Mouse (Mus musculus) Patski (cell line): Measurements from ENCODE around the gene Cdh23. TPM values are rescaled to one million over a fixed set of nuclear protein-coding genes. Genes with fewer than 3 reads are reported as not detected.

ENCODE experiments used
- ATAC-seq: fragments of 100-300 bp; one replicate; pipeline ENCODE4 v1.8.0; 2021
- CTCF ChIA-PET: fragments of 350-600 bp; sonication (Branson Sonifier 250); formaldehyde crosslinking; loops from one replicate; lab custom pipeline; 2022; ENCODE audit warnings: inconsistent platforms; lab: Charles Lee
- POLR2A ChIA-PET: fragments of 350-600 bp; sonication (Branson Sonifier 250); formaldehyde crosslinking; loops from one replicate; lab custom pipeline; 2022; ENCODE audit warnings: antibody characterized with exemption, inconsistent platforms; lab: Charles Lee
- DNase-seq: peaks from one replicate; pipeline ENCODE4 v3.0.0-alpha.2; 2011; ENCODE audit warnings: low read depth, low spot score
- H3K27me3 ChIP-seq: fragments of 371-371 bp; one replicate; pipeline ENCODE4 v1.5.1; 2021
- CTCF ChIP-seq: fragments of 100-300 bp; IDR thresholded peaks from one replicate; pipeline ENCODE4 v1.5.1; 2021
- in situ Hi-C: fragments of 300-500 bp; cut with MboI; formaldehyde crosslinking; loops from 3 replicates; pipeline ENCODE4 v1.11.1; 2018; ENCODE audit warnings: low pct_unique_long_range_greater_than_20kb, mixed read lengths
- polyA plus RNA-seq: library from polyadenylated mRNA; unstranded; gene quantifications from one replicate; pipeline ENCODE4 v1.2.3, GENCODE M21; 2021

The Cdh23 gene
- polyA plus RNA-seq, 1 experiment from 2014 or later = 0.19 TPM

DNA sequence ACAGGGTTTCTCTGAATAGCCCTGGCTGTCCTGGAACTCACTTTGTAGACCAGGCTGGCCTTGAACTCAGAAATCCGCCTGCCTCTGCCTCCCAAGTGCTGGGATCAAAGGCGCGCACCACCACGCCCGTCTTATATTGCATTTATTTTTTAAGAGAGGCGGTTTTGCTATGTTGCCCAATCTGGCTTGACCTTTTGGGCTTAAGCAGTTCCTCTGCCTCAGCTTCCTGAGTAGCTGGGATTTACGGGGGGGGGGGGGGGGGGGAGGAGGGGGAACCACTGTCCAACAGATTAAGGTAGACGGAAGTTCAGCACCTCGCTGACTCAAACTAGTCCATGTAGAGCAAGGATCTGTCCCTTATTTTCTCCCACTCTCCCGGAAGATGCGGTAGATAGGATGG, 427.6 kb downstream of the Cdh23 start:
- H3K27me3 ChIP-seq = no peaks in the 10 kb centered on the region
- DNase-seq (no peak), ATAC-seq (no peak)
- ChIA-PET CTCF (interaction anchor here (2.3 kb wide), 1 partner anchor 24 kb away, joined by 5 read pairs; no protein-coding TSS in a partner anchor), POLR2A (interaction anchor here (0.6 kb wide), 1 partner anchor 209 kb away, joined by 4 read pairs; no protein-coding TSS in a partner anchor)
- no peak for TF ChIP-seq CTCF
- in situ Hi-C loops = no loop called here

- CTCF ChIA-PET = no interaction called here
- no peak for TF ChIP-seq CTCF
- POLR2A ChIA-PET = no interaction called here
- in situ Hi-C loops = no loop called here
- ATAC-seq (no peak), DNase-seq (no peak)
- no peaks in the 10 kb centered on the region for H3K27me3 ChIP-seq
Observed at GRCm38 (mm10) chr10:60266842-60267401, 429.4 kb downstream of the Cdh23 start.

DNA sequence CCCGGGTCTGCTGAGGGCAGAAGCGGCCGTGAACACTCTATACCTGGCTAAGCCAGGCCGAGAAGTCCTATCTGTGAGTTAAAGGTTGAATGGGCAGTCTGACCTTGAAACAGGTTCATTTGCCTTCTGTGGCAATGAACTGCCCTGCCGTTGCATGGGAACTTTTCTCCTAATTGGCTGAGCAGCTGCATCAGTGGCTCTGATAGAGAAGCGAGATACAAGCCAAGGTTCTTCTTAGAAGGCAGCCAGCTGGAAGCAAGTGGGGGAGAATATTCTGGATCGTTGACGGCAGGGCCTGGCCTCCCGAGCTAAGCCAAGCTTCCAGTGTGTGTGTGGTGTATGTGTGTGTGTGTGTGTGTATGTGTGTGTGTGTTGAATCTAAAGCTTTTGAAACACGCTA, 431.0 kb downstream of the Cdh23 start:
- CTCF ChIA-PET = no interaction called here
- in situ Hi-C loops = no loop called here
- TF ChIP-seq CTCF = no peak
- ATAC-seq (no peak), DNase-seq (no peak)
- no peaks in the 10 kb centered on the region for H3K27me3 ChIP-seq
- POLR2A ChIA-PET = no interaction called here

DNA sequence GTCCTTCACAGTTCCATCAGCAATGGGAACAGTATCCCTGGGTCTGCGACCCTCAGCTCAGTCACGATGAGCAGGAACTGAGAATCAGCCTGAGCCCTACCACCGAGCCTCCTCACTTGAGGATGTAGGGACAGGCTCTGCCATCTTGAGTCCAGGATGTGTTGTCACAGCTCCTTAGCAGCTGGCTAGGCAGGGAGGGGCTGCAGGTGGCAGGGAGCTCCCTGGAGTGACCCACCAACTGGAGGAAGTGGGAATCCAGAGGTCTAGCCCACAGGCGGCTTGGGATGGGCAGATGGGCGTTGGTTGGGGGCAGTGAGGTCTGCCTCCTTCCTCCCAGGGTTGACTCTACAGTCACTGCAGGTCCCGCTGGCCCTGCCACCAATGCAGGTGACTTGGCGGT, 432.9 kb downstream of the Cdh23 start:
- ChIA-PET POLR2A (interaction anchor here (1.0 kb wide), 1 partner anchor 10 kb away, joined by 3 read pairs; no protein-coding TSS in a partner anchor), CTCF (interaction anchor here (1.2 kb wide), 1 partner anchor 332 kb away, joined by 3 read pairs; no protein-coding TSS in a partner anchor)
- no peak for ATAC-seq
- no peaks in the 10 kb centered on the region for H3K27me3 ChIP-seq
- in situ Hi-C loops = no loop called here
- no peak for TF ChIP-seq CTCF
- no peak for DNase-seq

DNA sequence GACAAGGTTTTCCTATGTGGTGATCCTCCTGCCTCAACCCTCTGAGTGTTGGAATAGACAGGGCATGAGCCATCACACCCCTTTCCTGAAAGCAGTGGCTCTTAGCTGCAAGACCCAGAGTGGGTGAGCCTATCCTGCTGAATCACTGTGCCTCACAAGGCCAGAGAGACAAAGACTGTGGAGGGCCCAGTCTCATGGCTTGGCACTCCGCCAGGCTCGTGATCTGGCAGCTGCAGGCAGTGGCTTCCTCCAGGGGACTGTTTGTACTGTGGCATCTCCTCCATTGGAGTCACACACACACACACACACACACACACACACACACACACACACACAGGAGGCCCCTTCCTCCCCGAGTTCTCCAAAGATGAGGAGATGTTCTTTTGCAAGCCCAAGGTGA, 433.9 kb downstream of the Cdh23 start:
- no peak for ATAC-seq
- CTCF ChIA-PET = interaction anchor here (1.1 kb wide), 1 partner anchor 17 kb away, joined by 4 read pairs; no protein-coding TSS in a partner anchor
- in situ Hi-C loops = no loop called here
- H3K27me3 ChIP-seq = no peaks in the 10 kb centered on the region
- POLR2A ChIA-PET = interaction anchor here (0.6 kb wide), 1 partner anchor 49 kb away, joined by 3 read pairs; no protein-coding TSS in a partner anchor
- TF ChIP-seq CTCF = no peak
- DNase-seq = no peak

- no peaks in the 10 kb centered on the region for H3K27me3 ChIP-seq
- ChIA-PET POLR2A (interaction anchor here (0.6 to 0.7 kb wide), 4 partner anchors 30 to 1955 kb away, joined by 3 read pairs; no protein-coding TSS in a partner anchor), CTCF (no interaction called here)
- in situ Hi-C loops = no loop called here
- ATAC-seq (no peak), DNase-seq (no peak)
- TF ChIP-seq CTCF = no peak
Observed at GRCm38 (mm10) chr10:60261530-60261929, 434.8 kb downstream of the Cdh23 start.

DNA sequence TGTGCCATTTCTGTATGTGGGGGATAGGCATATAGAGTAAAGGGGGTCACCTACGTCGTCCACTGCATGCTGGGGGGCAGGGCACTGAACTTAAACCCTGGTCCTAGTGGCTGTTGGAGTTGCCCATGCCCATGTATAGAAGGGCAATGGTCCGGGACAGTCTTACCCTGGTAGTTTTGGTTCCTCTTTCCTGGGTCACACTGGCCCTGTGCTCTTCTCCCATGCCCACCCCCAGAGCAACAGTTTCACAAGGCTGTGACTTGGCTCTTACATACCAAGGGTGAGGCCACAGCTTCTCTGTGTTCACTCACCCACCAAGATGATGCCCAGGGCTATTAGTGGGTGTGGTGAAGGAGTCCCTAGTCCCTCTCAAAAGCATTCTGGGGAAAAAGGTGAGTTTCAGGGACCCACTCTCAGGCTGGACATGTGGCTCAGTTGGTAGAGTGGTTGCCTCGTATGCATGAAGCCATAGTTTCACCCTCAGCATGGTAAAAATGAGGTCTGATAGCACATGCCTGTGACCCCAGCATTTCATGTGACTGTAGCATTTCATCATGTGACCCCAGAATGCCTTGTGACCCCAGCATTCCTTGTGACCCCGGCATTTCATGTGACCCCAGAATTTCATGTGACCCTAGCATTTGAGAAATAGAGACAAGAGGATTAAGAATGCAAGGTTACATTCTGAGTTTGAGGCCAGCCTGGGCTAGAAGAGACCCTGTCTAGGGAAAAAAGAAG, 435.6 kb downstream of the Cdh23 start:
- POLR2A ChIA-PET = interaction anchor here (0.7 kb wide), 1 partner anchor 1956 kb away, joined by 3 read pairs; no protein-coding TSS in a partner anchor
- in situ Hi-C loops = no loop called here
- CTCF ChIA-PET = no interaction called here
- H3K27me3 ChIP-seq = no peaks in the 10 kb centered on the region
- DNase-seq = no peak
- TF ChIP-seq CTCF = no peak
- no peak for ATAC-seq

- in situ Hi-C loops = no loop called here
- no peak for TF ChIP-seq CTCF
- ChIA-PET POLR2A (no interaction called here), CTCF (interaction anchor here (0.8 to 3.1 kb wide), 2 partner anchors 11 to 12 kb away, joined by 4 to 11 read pairs; no protein-coding TSS in a partner anchor)
- no peak for DNase-seq
- no peak for ATAC-seq
- H3K27me3 ChIP-seq = no peaks in the 10 kb centered on the region
Observed at GRCm38 (mm10) chr10:60257261-60257825, 438.9 kb downstream of the Cdh23 start.

DNA sequence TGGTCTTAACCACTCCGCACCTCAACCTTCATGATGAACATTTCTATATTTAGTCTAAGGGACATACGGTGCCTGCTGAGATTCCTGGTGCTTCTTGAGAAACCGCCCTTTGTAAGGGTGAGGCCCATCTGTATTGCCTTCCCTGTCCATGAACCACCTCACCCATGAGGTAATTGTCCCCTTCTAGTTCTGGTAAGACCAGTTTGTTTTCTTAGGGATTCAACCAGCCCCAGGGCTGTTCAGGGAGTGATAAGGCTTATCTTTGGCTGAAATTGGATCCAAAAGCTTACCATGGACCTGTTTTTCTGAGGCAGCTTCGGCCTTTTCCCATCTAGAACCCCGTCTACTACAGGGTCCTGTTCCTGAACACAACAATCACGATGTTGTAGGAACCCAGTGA, 440.2 kb downstream of the Cdh23 start:
- TF ChIP-seq CTCF = no peak
- DNase-seq (no peak), ATAC-seq (no peak)
- ChIA-PET POLR2A (no interaction called here), CTCF (interaction anchor here (3.1 kb wide), 1 partner anchor 11 kb away, joined by 11 read pairs; no protein-coding TSS in a partner anchor)
- in situ Hi-C loops = no loop called here
- H3K27me3 ChIP-seq = no peaks in the 10 kb centered on the region

Other genes starting within 250 kb of the Cdh23 start
- gene Slc29a3, start 56.3 kb upstream of the Cdh23 start, polyA plus RNA-seq = 11.2 TPM
- gene Unc5b, start 135.1 kb upstream of the Cdh23 start, polyA plus RNA-seq = 44.8 TPM